Mouse (Mus musculus) left cerebral cortex, postnatal 14 days (tissue): ENCODE data around the gene Sgca. TPM values are rescaled to one million over a fixed set of nuclear protein-coding genes. Genes with fewer than 3 reads are reported as not detected.
"Not testable (repeated sequence)": the region's sequence is repeated elsewhere in the genome, so short reads cannot be mapped to it uniquely, and the experiment has no call there.

Source experiments
- DNase-seq, 2 experiments: peaks; one replicate each; pipeline ENCODE4 v3.0.0; 2021 to 2022; ENCODE audit warnings: low spot score in 2 of 2, mixed read lengths in 1 of 2
- intact Hi-C: fragments of 180-260 bp; cut with DNase I; formaldehyde crosslinking; loops from one replicate; pipeline ENCODE4 v1.15.1; 2025
- total RNA-seq, 2 experiments: library from RNA; stranded (reverse); gene quantifications; 2 replicates each; pipeline ENCODE4 v1.2.3; 2021

Gene Sgca
- total RNA-seq, 2 experiments from 2014 or later, result 0.55 to 0.68 TPM

DNA sequence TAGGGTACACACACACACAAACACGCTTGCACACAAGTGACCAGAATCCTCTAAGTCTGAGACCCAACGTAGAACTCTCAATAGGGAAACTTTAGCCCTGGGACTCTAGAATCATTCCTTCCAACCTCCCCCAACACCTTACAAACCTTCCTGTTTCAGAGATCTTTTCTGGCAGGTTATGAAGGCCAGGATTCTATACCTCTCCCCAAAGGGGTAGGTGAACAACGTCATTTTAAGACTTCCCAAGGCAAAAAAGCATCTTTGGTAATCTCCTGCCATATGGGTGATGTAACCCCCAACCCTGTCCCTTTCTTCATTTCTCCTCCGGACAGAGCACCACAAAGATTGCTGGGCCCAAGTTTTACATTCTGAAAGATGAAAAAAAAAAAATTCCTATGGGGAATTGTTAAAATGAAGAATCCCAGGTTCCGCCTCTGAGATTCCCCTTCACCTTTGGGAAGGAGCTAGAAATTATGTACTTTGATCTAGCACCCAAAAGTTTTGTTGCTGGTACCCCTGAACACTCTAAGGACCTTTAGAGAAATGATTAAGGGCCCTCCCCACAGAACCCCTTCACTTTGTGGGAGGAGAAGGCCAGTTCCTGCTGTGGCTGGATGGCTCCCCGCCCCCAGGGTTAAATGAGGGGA lies 14.1 kb upstream of the Sgca start:
- DNase-seq, result no peak
- intact Hi-C loops, result no loop called here

DNA sequence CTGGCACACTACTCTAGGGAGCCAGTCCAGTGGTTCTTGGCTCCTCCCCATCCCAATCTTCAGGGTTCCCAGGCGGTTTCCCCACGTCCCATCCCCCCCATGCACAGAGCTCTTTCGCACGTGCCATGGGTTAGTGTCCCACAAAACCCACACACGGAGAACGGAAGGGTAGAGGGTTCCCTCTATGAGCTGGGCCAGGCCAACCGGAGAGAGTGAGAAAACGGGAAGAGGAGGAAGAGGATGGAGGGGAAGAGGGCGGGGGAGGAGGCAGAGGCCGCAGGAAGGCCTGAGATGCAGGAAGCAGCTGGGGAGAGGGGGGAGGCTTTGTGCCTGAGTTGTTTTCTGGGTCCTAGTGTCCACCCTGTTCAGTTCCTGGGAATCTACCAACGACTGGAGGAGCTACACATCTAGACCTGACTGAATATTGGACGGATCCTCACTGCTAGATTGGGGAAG lies 13.5 kb upstream of the Sgca start:
- peak; percentile 85 to 92 for DNase-seq
- intact Hi-C loops, result no loop called here

DNA sequence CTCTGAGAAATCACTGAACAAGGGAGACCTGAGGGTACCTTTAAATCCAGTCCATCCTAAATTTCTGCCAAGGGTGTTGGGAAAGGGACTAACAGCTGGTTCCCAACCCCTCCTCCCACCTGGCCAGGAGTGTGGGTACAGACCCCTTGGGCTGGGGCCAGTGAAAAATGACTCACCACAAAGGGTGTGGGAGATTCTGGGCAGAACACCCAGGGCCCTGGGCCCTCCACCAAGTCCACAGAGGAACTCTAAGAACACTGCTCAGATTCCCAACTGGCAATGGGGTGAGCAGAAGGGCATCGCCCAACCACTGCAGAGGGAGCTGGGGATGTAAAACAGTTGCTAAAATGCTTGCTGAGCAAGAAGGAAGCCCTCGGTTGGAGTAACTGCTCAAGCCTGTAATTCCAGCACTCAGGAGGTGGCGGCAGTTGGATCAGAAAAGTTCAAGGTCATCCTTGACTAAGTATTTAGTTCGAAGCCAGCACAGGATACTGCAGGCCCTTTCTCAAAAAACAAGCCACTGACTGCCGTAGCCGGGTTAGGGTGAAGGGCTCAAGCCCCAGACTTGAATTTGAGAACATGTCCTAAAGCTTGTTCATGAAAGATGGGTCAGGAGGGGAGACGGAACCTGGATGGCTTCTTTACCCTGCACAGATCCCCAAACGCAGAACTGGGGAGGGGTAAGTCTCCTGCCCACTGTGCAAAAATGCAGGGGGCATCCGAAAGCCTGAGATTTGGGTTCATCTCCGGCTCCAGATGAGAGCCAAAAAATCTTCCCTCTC lies 12.8 kb upstream of the Sgca start:
- intact Hi-C loops, result no loop called here
- DNase-seq, result peak; percentile 46 to 67

DNA sequence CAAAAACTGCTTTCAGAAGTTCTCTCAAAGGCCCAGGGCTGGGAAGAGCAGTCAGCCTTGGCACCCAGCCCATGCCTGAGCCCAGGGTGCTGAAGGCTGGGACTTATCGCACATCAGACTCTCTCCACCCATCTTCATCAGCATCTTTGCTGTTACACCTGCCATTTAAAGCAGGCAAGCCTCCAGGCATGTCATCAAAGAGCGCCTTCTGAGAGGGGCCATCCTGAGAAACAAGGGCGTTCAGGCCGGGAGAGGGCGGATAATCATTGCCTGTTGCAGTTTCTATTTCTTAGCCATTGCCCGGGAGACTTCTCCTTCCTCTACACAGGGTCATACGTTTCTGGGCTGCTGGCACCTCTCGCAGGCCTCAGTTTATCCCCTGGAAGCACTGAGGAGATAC lies 11.7 kb upstream of the Sgca start:
- intact Hi-C loops, result no loop called here
- DNase-seq, result no peak

DNA sequence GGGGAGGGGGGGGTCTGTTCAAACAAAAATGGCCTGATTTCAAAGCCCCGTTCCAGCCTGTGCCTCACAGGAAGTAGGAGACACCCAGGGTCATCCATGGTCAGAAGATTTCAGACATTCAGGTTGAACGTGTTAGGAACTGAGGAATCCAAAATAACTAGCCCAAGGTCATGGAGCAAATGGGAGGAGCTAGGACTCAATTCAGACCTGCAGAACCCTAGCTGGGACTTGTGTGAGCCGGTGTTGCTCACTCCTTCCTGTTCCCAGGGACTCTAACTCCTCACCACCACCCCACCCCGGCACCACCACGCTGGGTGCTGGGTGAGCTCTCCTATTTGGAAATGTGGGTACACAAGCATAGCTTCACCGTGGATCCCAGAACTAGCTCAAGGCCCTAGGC lies 11.2 kb upstream of the Sgca start:
- no peak for DNase-seq
- intact Hi-C loops, result no loop called here

DNA sequence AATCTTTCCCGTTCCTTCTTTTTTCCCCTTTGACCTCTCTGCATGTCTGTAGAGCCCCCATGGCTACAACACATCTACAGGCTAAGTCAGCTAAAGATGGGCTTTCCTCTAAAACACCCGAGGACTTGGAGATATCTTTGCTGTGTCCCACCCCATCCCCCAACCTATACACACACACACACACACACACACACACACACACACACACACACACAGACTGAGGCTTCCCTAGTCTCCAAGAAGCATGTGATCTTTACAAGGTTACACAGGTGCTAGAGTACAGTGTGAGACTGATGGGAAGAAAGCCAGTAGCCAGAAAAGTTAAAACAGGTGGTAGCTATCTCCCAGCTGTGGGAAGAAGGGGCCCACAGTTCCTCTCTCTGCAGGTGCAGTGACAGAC lies 10.3 kb upstream of the Sgca start:
- intact Hi-C loops, result no loop called here
- no peak for DNase-seq

DNA sequence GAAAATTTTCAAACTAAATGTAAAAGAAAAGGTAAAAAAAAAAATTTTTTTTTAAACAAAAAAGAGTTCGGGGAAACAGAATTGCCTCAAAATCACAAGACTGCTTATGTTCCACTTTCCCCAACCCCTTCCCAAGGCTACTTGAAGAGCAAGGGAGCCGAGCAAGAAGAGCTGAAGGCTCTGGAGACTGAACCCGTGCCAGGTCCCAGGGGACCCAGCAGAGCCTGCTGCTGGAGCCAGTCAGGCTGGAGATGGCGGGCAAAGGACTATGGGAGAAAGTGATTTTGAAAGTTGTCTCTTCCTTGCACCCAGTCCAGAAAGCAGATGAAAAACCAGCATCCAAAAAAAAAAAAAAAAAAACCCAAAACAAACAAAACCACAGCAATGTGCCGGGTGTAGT lies 9.7 kb upstream of the Sgca start:
- intact Hi-C loops, result no loop called here
- DNase-seq, result no peak

DNA sequence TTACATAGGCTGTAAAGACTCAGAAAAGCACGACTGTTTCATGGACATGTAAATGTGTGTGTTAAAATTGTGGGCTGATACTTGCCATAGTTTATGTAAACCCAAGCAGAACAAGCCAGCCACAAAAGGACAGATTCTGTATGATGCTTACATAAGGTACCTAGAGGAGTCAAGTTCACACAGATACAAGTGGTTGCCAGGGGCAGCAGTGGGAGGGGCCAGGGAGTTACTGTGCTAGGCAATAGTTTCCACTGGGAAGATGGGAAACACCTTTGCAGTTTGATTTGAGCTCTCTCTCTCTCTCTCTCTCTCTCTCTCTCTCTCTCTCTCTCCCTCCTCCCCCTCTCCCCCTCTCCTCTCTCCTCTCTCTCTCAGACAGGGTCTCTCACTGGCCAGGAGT lies 9.0 kb upstream of the Sgca start:
- DNase-seq, result no peak
- intact Hi-C loops, result no loop called here

DNA sequence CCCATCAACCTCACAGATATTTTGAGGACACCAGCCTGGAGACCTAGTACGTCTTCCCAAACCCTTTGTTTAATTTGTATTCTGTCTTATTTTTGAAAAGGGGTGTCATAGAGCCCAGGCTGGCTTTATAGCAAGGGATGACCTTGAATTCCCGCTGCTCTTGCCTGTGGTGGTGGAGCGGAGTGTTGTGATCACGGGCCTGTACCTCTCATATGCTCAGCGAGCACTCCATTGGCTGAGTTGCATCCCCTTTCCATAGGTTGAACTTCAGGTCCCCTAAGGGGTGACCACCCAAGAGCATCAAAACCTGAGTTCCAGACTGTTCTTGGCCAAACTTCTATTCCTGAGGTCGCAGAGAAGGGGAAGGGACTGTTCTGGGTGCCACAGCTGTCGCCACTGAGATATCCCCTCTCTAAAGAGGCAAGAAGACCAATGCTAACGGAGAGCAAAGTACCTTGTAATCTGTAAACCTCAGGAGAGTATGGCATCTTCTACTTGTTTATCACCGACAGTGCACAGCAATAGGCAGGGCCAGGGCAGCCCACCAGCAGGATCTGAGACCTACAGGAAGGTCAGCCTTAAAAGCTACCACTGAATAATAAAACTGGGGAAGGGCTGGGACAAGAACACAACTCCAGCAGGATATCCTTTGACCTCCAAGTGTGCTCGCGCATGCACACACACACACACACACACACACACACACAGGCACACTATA lies 3.5 kb upstream of the Sgca start:
- no peak for DNase-seq
- intact Hi-C loops, result loop anchor here (2.0 kb wide), 1 partner anchor 21 kb away; no protein-coding TSS in a partner anchor

DNA sequence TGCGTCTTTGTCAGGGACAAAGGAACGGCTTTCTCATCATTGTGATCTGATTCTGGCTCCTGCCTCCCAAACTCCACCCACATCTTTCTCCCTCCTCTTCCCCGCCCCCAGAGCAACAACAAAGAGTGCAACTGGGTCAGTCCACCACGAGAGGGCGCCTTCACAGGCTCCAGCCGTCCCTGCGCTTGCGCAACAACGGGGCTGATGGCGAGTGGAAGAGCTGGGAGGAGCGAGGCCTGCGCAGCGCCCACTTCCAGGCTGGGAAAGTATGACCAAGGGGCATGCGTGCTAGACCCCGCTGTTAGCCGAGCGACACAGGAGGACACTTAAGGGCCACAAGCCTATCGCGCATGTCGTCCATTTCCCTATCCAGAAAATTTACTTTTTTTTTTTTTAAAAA lies 2.8 kb upstream of the Sgca start:
- peak; percentile 95 to 98 for DNase-seq
- intact Hi-C loops, result loop anchor here (2.0 kb wide), 1 partner anchor 22 kb away; no protein-coding TSS in a partner anchor

DNA sequence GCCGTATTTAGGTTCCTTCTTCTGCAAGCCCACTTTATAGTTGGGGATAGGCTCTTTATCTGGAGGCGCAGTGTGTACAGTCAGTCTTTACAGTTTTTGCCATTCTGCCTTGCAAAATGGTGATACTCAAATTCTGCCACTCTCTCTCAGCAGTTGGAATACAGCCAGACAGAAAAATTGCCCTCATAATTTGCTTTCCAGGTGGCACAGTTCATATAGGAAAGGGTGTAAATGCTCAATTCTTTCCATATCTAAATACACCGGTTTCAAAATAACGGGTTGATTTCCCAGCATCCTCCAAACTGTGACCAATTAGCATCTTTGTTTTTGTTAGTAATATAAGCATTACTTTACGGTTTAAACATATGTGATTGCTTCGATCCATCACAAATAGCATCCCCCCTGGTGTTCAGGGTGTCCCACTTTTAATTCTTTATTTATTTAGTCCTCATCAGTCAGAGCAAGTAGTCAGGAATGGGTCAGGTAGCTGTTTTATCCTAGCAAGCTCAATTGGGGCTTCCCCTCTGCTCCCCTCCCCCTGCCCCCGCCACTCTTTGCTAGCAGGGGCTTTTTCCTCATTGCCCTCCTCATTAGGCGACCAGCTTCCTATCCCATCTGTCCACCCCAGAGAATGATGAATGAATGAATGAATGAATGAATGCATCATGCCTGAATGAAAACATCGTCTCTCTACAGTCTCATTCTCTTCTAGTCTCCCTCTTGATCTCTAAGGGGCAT lies 2.2 kb upstream of the Sgca start:
- no peak for DNase-seq
- intact Hi-C loops, result loop anchor here (2.0 kb wide), 1 partner anchor 22 kb away; no protein-coding TSS in a partner anchor

DNA sequence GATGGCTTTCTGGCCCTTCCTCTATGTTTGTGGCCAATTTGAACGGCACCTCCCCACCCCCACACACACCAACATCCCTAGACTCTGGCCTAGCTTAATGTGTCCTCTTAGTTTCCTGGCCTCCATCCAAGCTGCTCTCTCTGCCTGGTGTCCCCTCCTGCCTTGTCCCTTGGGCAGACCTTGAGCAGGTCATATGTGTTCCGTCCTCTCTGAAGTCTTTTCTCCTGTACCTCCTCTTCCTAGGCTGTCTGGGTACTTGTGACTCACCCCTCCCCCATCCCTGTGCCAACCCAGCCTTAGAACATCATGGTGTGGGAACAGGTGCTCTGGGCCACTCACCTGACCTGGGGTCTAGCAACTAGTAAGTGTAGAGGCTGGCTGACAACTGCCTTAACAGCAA lies 1.2 kb downstream of the Sgca start:
- no peak for DNase-seq
- intact Hi-C loops, result no loop called here

DNA sequence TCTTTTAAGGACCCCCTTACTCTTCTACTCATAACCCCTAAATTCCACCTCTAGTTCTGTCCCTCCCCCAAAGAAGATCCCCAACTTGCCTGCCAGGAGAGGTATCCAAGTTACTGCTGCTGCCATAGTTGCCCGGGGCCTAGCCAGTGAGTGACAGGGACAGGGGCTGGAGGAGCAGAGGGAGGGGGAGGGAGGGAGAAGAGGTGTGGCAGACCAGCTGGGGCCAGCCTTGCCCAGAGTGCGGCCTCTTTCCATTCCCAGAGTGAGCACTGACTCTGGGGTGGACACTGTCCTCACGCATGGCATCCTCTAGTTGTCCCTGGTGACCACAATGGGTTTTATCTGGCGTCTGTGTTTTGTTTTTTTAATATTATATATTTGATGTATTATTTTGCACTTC lies 2.8 kb downstream of the Sgca start:
- DNase-seq, result no peak
- intact Hi-C loops, result no loop called here

DNA sequence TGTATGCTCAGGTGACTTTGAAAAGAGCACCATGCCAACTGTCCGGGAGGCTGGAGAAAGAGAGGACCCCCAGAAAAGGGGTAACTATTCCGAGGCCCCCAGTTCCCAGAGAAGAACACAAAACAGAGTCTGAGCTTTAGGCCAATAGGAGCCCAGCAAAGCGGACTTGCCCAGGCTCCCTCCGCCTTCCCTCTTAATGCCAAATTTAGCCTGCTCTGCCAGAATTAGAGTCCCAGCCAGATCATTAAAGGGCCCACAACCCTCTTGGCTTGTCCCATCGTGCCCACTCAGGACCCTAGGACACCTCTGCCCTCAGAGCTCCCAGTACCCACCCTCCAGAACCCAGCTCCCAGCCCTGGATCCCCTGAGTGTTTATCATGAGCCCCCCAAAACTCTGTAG lies 3.2 kb downstream of the Sgca start:
- DNase-seq, result no peak
- intact Hi-C loops, result no loop called here

DNA sequence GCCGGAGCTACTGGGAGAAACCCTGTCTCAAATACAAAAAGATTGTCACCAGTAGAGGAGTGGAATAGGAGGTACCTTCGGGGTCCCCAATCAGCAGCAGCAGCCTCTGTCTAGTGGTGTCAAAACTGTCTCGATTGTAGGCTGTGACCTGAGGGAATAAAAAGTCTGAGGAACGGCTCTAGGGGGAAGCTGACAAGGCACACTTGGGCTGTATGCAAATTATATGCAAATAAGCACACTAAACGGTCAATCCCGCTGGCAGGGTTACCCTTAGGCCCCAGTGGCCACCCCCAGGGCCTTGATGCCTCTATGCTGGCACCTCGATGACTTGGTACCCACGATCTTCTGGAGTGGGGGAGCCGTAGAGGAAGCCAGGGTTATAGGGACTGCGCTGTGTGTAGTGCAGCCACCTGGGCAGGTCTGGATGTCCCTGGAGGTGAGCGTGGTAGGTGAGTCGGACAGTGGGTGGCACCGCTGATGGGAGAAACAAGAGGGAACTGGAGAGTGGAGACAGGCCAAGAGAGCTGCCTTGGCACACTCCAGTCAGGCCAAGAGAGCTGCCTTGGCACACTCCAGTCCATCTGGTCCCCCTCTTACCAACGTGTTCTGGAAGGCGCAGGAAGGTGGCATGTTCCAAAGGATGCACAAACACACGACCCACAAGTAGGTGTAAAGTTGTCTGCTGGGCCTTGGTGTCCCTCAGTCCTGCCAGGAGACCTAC lies 4.1 kb downstream of the Sgca start:
- DNase-seq, result no peak
- intact Hi-C loops, result no loop called here

DNA sequence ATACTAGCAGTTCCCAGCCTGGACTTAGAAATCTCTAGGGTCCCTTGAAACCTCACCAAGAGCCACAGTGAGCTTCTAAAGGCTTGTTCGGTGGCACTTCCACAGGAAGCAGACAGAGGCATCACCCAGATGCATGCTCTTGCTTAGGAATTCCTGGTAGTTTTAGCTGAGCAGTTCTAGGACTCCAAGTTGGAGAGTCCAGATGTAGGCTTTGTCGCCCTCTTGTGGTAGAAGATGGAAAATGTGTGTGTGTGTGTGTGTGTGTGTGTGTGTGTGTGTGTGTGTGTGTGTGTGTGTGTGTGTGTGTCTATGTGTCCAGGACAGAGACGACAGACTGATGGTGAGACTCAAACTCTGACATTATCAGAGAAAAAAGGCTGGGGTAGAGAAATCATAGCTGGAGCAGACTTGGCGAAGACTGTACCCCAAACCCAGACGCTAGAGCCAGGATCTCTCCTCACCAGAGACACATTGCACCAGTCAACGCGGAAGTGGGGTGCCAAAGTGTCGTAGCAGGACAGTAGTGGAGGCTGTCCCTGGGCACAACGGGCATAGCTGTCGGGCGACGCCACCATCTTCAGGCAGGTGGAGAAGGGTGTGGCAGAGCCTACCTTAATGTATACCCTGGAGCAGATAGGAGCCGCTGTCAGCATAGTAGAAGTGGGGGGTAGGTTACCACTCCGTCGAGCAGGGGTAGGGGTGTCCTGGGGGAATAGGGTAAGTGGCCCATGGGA lies 5.8 kb downstream of the Sgca start:
- DNase-seq, result peak; percentile 87 to 95
- intact Hi-C loops, result loop anchor here (1.0 kb wide), 1 partner anchor 31 kb away; no protein-coding TSS in a partner anchor

DNA sequence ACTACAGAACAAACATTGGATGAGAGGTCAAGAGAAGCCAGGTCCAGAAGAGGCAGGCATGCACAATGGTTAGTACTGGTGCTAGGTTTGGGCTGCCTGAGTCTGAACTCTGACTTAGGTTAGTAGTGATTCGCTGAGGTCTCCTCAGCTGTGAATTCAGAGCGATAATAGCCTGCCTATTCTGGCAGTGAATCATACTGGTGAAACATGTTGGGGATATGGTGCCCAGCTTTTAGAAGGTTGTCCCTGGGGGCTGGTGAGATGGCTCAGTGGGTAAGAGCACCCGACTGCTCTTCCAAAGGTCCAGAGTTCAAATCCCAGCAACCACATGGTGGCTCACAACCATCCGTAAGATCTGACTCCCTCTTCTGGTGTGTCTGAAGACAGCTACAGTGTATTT lies 6.4 kb downstream of the Sgca start:
- not testable (repeated sequence) for DNase-seq
- intact Hi-C loops, result loop anchor here (1.0 kb wide), 1 partner anchor 30 kb away; no protein-coding TSS in a partner anchor

DNA sequence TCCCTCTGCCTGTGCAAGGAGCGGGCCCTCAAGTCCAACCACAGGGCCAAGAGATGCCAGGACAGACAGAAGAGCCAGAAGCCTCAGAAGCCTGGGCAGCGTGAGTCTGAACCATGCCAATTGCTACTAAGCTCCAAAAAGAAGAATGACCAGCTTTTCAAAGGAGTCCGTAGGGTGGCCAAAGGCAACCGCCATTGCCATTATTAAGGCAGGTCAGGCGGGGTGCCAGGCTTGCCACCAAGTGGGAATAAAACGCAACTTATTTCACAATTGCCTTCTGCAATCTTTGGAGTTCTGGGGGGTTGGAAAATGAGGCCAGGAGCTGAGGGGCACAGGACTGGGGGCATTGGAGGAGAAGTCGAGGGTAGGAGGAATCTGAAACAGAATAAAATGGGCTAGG lies 7.9 kb downstream of the Sgca start:
- no peak for DNase-seq
- intact Hi-C loops, result no loop called here
